Mouse (Mus musculus) MEL (cell line): ENCODE data around the gene Abcc9. TPM values are rescaled to one million over a fixed set of nuclear protein-coding genes. Genes with fewer than 3 reads are reported as not detected.
"Not testable (repeated sequence)": the region's sequence is repeated elsewhere in the genome, so short reads cannot be mapped to it uniquely, and the experiment has no call there.

Experiments used
- DNase-seq: peaks from one replicate; pipeline ENCODE4 v3.0.0; 2011; ENCODE audit warnings: low read depth, low spot score
- H3K27ac ChIP-seq: 2 replicates; pipeline ENCODE4 v1.5.1; 2012; ENCODE audit warnings: low read depth, mild to moderate bottlenecking, control low read depth, low read length, moderate library complexity; ENCODE audit not compliant: control insufficient read depth
- H3K27me3 ChIP-seq, 2 experiments: fragments of 150-350 bp in 1 of 2; sonication (generic) in 1 of 2; 2 replicates each; pipeline ENCODE4 v1.6.1; 2012; ENCODE audit warnings: low read length in 2 of 2, mild to moderate bottlenecking in 2 of 2, improper control_type of control experiment in 1 of 2, moderate library complexity in 1 of 2; ENCODE audit not compliant: insufficient read depth in 2 of 2, control insufficient read depth in 1 of 2
- H3K36me3 ChIP-seq, 2 experiments: 2 replicates each; pipeline ENCODE4 v1.6.1; 2012 to 2014; ENCODE audit warnings: low read length in 2 of 2, improper control_type of control experiment in 1 of 2, inconsistent platforms in 1 of 2, mild to moderate bottlenecking in 1 of 2; ENCODE audit not compliant: insufficient read depth in 2 of 2, control insufficient read depth in 1 of 2
- H3K4me1 ChIP-seq, 2 experiments: fragments of 150-350 bp in 1 of 2; sonication (generic) in 1 of 2; 2 replicates each; pipeline ENCODE4 v1.6.1; 2012; ENCODE audit warnings: low read length in 2 of 2, improper control_type of control experiment in 1 of 2, mild to moderate bottlenecking in 1 of 2; ENCODE audit not compliant: insufficient read depth in 2 of 2, control insufficient read depth in 1 of 2
- H3K4me3 ChIP-seq, 2 experiments: fragments of 150-350 bp in 1 of 2; sonication (generic) in 1 of 2; 2 replicates each; pipeline ENCODE4 v1.5.1; 2012; ENCODE audit warnings: low read depth in 2 of 2, low read length in 2 of 2, mild to moderate bottlenecking in 2 of 2, moderate library complexity in 2 of 2, control low read depth in 1 of 2, improper control_type of control experiment in 1 of 2; ENCODE audit not compliant: control insufficient read depth in 1 of 2, insufficient read depth in 1 of 2
- H3K79me2 ChIP-seq: 2 replicates; pipeline ENCODE4 v1.6.1; 2012; ENCODE audit warnings: mild to moderate bottlenecking, low read length, moderate library complexity; ENCODE audit not compliant: control insufficient read depth, poor library complexity, insufficient read depth
- H3K9ac ChIP-seq: 2 replicates; pipeline ENCODE4 v1.6.1; 2012; ENCODE audit warnings: low read depth, mild to moderate bottlenecking, control low read depth, low read length, moderate library complexity; ENCODE audit not compliant: control insufficient read depth, poor library complexity, severe bottlenecking
- H3K9me3 ChIP-seq: fragments of 150-350 bp; sonication (generic); replicated peaks from 2 replicates; pipeline ENCODE4 v1.6.1; 2012; ENCODE audit warnings: mild to moderate bottlenecking, low read length, improper control_type of control experiment, moderate library complexity; ENCODE audit not compliant: insufficient read depth
- CHD1 ChIP-seq: IDR thresholded peaks from 2 replicates; pipeline ENCODE4 v1.6.1; 2012; ENCODE audit warnings: low read depth, mild to moderate bottlenecking, inconsistent platforms, low read length, improper control_type of control experiment
- CTCF ChIP-seq, 3 experiments: IDR thresholded peaks in 2 of 3; conservative IDR thresholded peaks in 1 of 3; 2 replicates each; pipeline ENCODE4 v1.5.1; 2011 to 2012; ENCODE audit warnings: low read length in 3 of 3, low read depth in 2 of 3, mild to moderate bottlenecking in 2 of 3, improper control_type of control experiment in 1 of 3, inconsistent platforms in 1 of 3, mixed read lengths in 1 of 3, moderate library complexity in 1 of 3; ENCODE audit not compliant: control insufficient read depth in 1 of 3, insufficient read depth in 1 of 3, poor library complexity in 1 of 3, severe bottlenecking in 1 of 3
- E2F4 ChIP-seq: IDR thresholded peaks from 2 replicates; pipeline ENCODE4 v1.6.1; 2011; ENCODE audit warnings: low read depth, low read length, improper control_type of control experiment, borderline replicate concordance
- ELF1 ChIP-seq: IDR thresholded peaks from 2 replicates; pipeline ENCODE4 v1.6.1; 2014; ENCODE audit warnings: low read depth, mild to moderate bottlenecking, inconsistent platforms, low read length, improper control_type of control experiment, moderate library complexity
- ETS1 ChIP-seq: IDR thresholded peaks from 2 replicates; pipeline ENCODE4 v1.6.1; 2012; ENCODE audit warnings: low read depth, mild to moderate bottlenecking, inconsistent platforms, low read length, improper control_type of control experiment, moderate library complexity
- GABPA ChIP-seq: IDR thresholded peaks from 2 replicates; pipeline ENCODE4 v1.6.1; 2012; ENCODE audit warnings: low read depth, mild to moderate bottlenecking, inconsistent platforms, low read length, improper control_type of control experiment, moderate library complexity
- JUND ChIP-seq: IDR thresholded peaks from 2 replicates; pipeline ENCODE4 v1.6.1; 2011; ENCODE audit warnings: low read depth, mild to moderate bottlenecking, improper control_type of control experiment, low read length
- MAX ChIP-seq: IDR thresholded peaks from 2 replicates; pipeline ENCODE4 v1.6.1; 2011; ENCODE audit warnings: low read length, improper control_type of control experiment
- MAZ ChIP-seq: IDR thresholded peaks from 2 replicates; pipeline ENCODE4 v1.6.1; 2012; ENCODE audit warnings: low read depth, mild to moderate bottlenecking, inconsistent platforms, low read length, improper control_type of control experiment
- MEF2A ChIP-seq: IDR thresholded peaks from 2 replicates; pipeline ENCODE4 v1.6.1; 2014; ENCODE audit warnings: low read depth, mild to moderate bottlenecking, inconsistent platforms, low read length, improper control_type of control experiment; ENCODE audit not compliant: poor library complexity, insufficient replicate concordance, severe bottlenecking; ENCODE audit errors: extremely low read depth
- MXI1 ChIP-seq: IDR thresholded peaks from 2 replicates; pipeline ENCODE4 v1.6.1; 2011; ENCODE audit warnings: mild to moderate bottlenecking, low read depth, low read length, improper control_type of control experiment
- MYC ChIP-seq: IDR thresholded peaks from 2 replicates; pipeline ENCODE4 v1.6.1; 2011; ENCODE audit warnings: low read depth, mild to moderate bottlenecking, low read length, improper control_type of control experiment, moderate library complexity
- NELFE ChIP-seq: IDR thresholded peaks from 2 replicates; pipeline ENCODE4 v1.6.1; 2011; ENCODE audit warnings: low read depth, low read length, improper control_type of control experiment
- POLR2AphosphoS2 ChIP-seq: IDR thresholded peaks from 2 replicates; pipeline ENCODE4 v1.6.1; 2011; ENCODE audit warnings: low read length, improper control_type of control experiment
- POLR2AphosphoS5 ChIP-seq: IDR thresholded peaks from 2 replicates; pipeline ENCODE4 v1.6.1; 2012; ENCODE audit warnings: low read depth, borderline replicate concordance, mild to moderate bottlenecking, inconsistent platforms, low read length, moderate library complexity, mixed read lengths
- RAD21 ChIP-seq: IDR thresholded peaks from 2 replicates; pipeline ENCODE4 v1.6.1; 2011; ENCODE audit warnings: mild to moderate bottlenecking, low read depth, low read length, improper control_type of control experiment
- RCOR1 ChIP-seq: IDR thresholded peaks from 2 replicates; pipeline ENCODE4 v1.6.1; 2012; ENCODE audit warnings: low read depth, mild to moderate bottlenecking, inconsistent platforms, low read length, improper control_type of control experiment
- SIN3A ChIP-seq: IDR thresholded peaks from 2 replicates; pipeline ENCODE4 v1.6.1; 2012; ENCODE audit warnings: low read length, improper control_type of control experiment, inconsistent platforms
- TAL1 ChIP-seq: IDR thresholded peaks from 2 replicates; pipeline ENCODE4 v1.6.1; 2012; ENCODE audit warnings: mild to moderate bottlenecking, inconsistent platforms, low read length, moderate library complexity, mixed read lengths
- TBP ChIP-seq: IDR thresholded peaks from 2 replicates; pipeline ENCODE4 v1.8.0; 2011; ENCODE audit warnings: low read depth, low read length, improper control_type of control experiment
- UBTF ChIP-seq: IDR thresholded peaks from 2 replicates; pipeline ENCODE4 v1.6.1; 2012; ENCODE audit warnings: low read depth, mild to moderate bottlenecking, inconsistent platforms, low read length, improper control_type of control experiment, moderate library complexity, borderline replicate concordance; ENCODE audit not compliant: insufficient read depth
- USF1 ChIP-seq: IDR thresholded peaks from 2 replicates; pipeline ENCODE4 v1.6.1; 2014; ENCODE audit warnings: low read depth, mild to moderate bottlenecking, inconsistent platforms, low read length, improper control_type of control experiment, moderate library complexity
- USF2 ChIP-seq, 2 experiments: IDR thresholded peaks; 2 replicates each; pipeline ENCODE4 v1.6.1; 2011 to 2012; ENCODE audit warnings: improper control_type of control experiment in 2 of 2, low read length in 2 of 2, borderline replicate concordance in 1 of 2, inconsistent platforms in 1 of 2, low read depth in 1 of 2, mild to moderate bottlenecking in 1 of 2; ENCODE audit not compliant: insufficient read depth in 1 of 2
- ZC3H11A ChIP-seq: IDR thresholded peaks from 2 replicates; pipeline ENCODE4 v1.6.1; 2012; ENCODE audit warnings: low read depth, mild to moderate bottlenecking, inconsistent platforms, low read length, improper control_type of control experiment
- polyA plus RNA-seq, 2 experiments: library from polyadenylated mRNA; stranded (reverse) in 1 of 2; unstranded in 1 of 2; fragments of >175 nt in 1 of 2; fragments of >200 nt in 1 of 2; gene quantifications; 2 replicates each; pipeline versions ENCODE4 v1.2.1 to v1.2.4; 2012; ENCODE audit warnings: low replicate concordance in 2 of 2, low read depth in 1 of 2; ENCODE audit not compliant: insufficient read length in 2 of 2, insufficient read depth in 1 of 2, missing spikeins in 1 of 2
- total RNA-seq: library from RNA; depleted of rRNA; stranded (reverse); fragments of 300-350 nt; gene quantifications from 2 replicates; pipeline ENCODE4 v1.2.3, GENCODE M21; 2012

Abcc9 gene
- total and polyA plus RNA-seq, 3 experiments, result not detected

GRCm38 (mm10) chr6:142668831-142669230, 33.3 kb downstream of the Abcc9 start (continued):
- TF ChIP-seq TAL1, result no peak

DNA sequence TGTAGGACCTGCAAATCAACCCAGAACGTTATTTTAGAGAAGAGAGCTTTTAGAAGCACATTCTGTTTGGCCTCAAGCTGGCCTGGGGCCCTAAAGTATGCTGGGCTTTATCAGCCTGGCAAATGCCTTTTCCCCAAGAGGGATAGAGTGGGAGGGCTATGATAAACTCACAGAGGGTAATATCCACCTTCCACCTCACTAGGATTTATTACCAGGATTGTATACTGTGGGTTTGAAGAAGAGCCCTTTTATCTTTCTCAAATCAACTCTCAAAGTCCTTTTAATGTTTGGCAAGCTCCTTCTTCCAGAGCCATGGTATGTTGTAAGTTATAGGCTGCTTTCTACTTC, 33.7 kb downstream of the Abcc9 start:
- H3K9me3 ChIP-seq, result no peaks in the 10 kb centered on the region
- no peaks in the 10 kb centered on the region for H3K4me1 ChIP-seq
- no peaks in the 10 kb centered on the region for H3K36me3 ChIP-seq
- H3K27me3 ChIP-seq, result no peaks in the 10 kb centered on the region
- no peak overlapping the region for H3K9ac ChIP-seq
- TF ChIP-seq RAD21 (no peak), E2F4 (no peak), NELFE (no peak), USF1 (no peak), CTCF (IDR thresholded peaks at IDR 0.05 in 2 of 3, conservative IDR thresholded peaks at IDR 0.05 in 1 of 3; ENCODE audit: control insufficient read depth in 1 of 3, insufficient read depth in 1 of 3, low read depth in 2 of 3, low read length in 3 of 3, poor library complexity in 1 of 3, severe bottlenecking in 1 of 3) (no peak), USF2 (IDR thresholded peaks at IDR 0.05; ENCODE audit: borderline replicate concordance in 1 of 2, insufficient read depth in 1 of 2, low read depth in 1 of 2, low read length in 2 of 2) (no peak), UBTF (no peak), ZC3H11A (no peak), RCOR1 (no peak), MAZ (no peak), MXI1 (no peak), MYC (no peak), CHD1 (no peak), TBP (no peak), GABPA (no peak), POLR2AphosphoS2 (no peak), JUND (no peak)
- no peak overlapping the region for H3K4me3 ChIP-seq
- no peak overlapping the region for H3K27ac ChIP-seq
- H3K79me2 ChIP-seq, result no peaks in the 10 kb centered on the region
- DNase-seq, result no peak

DNA sequence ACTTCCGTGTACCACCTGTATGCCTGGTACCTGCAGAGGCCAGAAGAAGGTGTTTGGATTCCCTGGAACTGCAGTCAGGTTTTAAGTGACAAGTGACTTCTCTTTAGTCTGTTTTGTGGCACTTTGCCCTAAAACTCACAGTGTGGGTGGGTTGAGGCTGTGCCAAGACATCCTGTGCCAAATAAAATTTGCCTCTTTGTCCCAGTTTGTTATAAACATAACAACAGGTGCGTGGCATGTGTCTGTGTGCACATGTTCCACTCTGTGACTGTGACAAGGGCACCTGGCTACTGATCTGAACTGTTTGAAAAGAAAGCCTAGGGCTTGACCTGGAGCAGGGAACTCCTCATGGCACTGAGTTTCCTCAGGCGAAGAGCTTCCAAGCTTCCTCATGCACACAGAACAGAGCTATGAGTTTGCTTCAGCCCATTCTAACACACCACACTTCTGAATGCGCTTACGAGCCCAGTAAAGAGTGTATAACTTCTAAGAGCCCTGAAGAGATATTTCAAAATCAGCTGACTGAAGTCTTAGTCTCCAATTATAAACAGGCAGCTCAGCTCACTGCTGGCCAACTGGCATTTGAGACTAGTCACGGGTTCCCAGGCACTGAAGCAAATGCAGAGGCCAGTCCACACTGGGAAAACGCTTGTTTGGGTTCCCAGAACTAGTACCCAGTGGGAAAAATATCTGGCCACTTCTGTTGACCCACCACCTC, 34.3 kb downstream of the Abcc9 start:
- Histone ChIP-seq H3K9me3 (no peaks in the 10 kb centered on the region), H3K9ac (no peak overlapping the region), H3K4me1 (no peaks in the 10 kb centered on the region), H3K4me3 (no peak overlapping the region), H3K36me3 (no peaks in the 10 kb centered on the region), H3K27ac (no peak overlapping the region), H3K79me2 (no peaks in the 10 kb centered on the region), H3K27me3 (no peaks in the 10 kb centered on the region)
- DNase-seq, result no peak
- TF ChIP-seq MXI1 (no peak), POLR2AphosphoS2 (no peak), SIN3A (no peak), RCOR1 (no peak), POLR2AphosphoS5 (no peak), CHD1 (no peak), E2F4 (no peak), MAX (no peak), MEF2A (no peak), TAL1 (no peak), USF1 (no peak), ETS1 (no peak), ELF1 (no peak), USF2 (IDR thresholded peaks at IDR 0.05; ENCODE audit: borderline replicate concordance in 1 of 2, insufficient read depth in 1 of 2, low read depth in 1 of 2, low read length in 2 of 2) (no peak)

- not testable (repeated sequence) for H3K9me3 ChIP-seq, H3K27ac ChIP-seq, H3K27me3 ChIP-seq, H3K4me1 ChIP-seq, H3K9ac ChIP-seq, H3K4me3 ChIP-seq, H3K79me2 ChIP-seq, H3K36me3 ChIP-seq, DNase-seq
Observed at GRCm38 (mm10) chr6:142662056-142662455, 40.1 kb downstream of the Abcc9 start.
